Mouse (Mus musculus): ENCODE data around the gene Ascc3.

The Ascc3 gene

DNA sequence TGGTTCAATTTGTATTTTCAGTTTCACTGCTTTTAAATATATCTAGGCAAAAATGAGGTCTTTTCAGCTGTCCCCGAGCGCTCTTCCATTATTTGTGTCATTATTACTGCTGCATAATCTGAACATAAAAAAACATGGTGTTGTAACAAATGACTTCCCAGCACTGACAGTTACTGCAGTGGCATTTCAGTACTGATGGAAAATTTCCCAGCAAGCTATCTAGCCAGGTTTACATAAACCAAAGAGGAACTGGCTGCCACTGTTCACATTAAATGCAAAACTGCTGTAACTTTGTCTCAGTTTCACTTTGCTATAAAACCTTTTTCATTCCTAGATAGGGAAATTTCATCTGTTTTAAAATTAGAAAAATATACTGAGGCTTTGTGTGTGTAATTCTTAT, 170.5 kb downstream of the Ascc3 start:
- no peak for DNase-seq (ENCODE audit: low read depth)

DNA sequence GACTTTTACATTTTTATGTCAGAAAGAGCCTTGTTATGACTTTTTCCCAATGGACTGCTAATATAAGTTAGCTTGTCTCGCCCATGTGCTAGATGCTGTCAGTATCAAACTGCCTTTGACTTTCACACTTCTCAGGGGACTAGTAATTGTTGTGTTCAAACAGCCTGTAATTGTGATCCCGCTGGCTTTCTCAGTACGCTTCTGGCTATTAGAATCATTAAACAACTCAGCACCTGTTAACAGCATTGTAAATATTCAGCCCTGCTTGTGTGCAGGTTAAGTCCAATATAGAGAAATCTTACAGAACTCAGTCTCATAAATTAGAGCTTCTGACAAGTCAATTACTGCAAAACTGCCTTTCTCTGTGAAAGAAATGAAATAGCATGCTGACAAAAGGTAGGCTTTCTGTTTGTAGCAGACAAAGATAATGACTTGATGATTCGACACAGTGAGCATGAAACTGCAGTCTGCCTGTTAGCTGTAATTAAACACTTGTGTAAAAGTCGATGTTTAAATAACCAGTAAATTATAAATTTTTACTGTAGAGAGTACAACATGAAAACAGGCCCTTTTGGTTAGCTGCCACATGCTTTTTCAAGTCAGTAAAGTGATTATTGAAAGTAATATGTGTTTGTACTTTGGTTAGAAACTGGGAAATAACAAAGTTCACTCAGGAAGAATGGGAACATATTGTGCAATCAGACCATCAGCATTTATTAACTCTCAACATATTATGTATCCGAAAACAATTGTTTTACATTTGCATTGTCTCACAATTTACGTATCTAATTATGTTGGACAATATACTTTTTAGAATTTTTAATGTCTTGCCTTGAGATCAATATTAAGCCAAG, 171.2 kb downstream of the Ascc3 start:
- DNase-seq (ENCODE audit: low read depth): no peak

DNA sequence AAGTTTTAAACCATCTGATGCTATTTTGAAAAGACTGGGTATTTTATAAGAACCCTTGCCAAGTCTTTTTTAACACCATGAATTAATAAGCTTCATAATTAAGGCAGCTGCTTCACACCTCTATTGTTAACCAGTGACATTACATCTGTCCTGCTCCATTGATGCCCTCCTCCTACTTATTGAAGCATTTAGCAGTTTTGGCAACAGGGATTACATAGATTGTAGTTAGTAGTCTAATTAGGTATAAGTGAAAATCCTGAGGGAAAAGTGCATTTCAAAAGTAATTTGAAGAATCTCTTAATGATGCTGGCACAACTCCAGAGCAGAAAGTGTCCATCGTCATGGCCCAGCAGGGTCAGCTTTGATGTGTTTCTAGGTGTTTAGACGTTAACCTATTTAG, 180.3 kb downstream of the Ascc3 start:
- no peak for DNase-seq (ENCODE audit: low read depth)

DNA sequence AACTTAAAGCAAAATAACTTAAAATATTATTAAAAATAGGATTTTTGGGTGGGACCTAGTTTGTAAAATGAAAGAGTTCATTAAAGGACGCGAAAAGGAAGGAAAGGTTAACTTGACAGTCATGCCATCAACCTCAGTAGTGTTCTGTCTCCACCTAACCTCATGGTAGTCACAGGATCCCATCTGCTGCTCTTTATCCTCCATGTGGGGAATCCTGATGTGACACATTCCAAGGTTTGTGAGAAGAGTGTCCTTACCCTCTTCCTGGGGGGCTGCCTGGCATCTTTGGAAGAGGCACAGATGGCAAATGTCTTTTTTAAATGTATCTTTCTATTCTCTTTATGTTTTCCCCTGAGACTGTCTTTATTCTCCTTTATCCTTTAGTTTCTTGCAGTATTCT, 181.4 kb downstream of the Ascc3 start:
- DNase-seq (ENCODE audit: low read depth): no peak

DNA sequence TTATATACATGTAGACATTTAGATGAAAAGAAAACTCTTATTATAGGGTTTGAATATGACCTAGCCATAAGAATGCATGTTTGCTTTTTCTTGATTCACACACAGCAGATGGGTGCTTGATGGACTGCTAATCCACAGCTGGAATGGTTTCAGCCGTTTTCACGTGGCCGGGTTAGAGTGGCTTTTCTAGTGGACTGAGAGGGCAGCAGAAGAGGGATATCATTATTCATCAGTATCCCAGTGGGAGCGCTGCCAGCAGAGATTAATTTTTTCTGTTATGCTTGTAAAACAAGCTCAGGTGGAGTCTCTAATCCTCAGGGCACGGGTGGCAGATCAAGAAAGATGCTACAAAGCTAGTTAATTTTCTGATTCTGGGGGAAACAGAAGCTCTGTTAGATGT, 200.4 kb downstream of the Ascc3 start:
- no peak for DNase-seq (ENCODE audit: low read depth)

DNA sequence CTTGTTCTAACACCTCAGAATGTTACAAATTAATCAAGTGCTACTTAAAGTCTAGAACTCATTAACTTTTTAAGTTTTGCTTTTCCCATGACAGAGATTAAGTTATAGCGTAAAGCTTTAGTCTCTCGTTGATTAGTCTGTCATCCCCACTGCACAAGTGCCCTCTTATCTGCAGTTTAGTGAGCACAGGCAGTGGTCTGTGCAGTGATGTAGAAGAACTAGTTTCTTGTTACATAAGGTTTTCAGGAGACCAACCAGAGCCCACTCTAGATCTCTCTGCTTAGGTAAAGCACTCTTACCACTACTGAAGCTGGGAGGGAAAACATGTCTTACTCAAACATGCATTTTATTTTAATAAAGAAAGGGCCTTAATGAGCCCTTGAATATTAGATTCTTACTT, 209.1 kb downstream of the Ascc3 start:
- no peak for DNase-seq (ENCODE audit: low read depth)

DNA sequence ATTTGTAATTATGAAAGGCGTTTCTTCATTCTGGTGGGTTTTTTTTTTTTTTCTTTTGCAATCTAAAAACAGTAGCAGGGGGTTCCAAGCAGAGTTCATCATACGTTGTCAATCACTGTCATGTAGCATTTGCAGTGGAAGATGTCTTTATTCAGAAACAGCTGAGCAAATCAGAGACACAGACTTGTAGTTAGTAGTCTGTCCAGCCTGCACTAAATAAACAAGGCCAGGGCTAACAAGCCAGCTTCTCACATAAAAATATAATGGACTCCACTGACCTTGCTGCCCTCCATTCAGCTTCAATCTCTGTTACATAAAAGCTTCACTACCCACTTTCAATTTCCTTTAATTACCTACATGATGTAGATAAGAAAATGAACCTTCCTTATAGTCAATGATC, 209.9 kb downstream of the Ascc3 start:
- DNase-seq (ENCODE audit: low read depth): no peak

DNA sequence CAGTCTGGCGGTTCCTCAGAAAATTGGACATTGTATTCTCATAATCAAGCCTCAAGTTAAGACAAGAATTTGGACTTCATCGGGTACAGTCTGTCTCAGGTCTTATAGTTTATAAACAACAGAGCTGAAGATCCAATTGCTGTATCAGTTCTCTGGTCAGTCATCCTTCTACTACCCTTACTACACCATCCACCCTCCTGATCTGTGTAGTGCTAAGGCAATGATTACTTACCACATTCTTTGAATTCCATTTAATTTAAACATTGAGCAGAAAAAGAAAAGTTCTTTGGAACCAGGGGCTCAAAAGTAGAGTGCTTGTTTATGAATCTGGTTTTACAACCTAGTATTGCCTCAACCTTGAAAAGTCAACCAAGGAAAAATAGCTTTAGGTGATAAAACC, 213.7 kb downstream of the Ascc3 start:
- DNase-seq (ENCODE audit: low read depth): no peak

DNA sequence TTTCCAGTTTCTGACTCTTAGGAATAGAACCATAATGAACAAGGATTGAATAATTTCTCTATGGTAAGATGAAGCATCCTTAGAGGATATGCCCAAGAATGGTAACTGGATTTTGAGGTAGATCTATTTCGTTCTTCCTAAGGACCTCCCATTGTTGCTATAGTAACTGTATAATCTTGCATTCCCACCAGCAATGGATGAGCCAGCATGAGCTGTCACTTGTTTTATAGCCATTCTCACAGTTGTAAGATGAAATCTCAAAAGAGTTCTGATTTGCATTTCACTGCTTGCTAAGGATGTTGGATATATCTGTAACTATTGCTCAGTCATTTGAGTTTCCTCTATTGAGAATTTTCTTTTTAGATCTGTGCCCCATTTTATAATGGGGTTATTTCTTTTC, 229.9 kb downstream of the Ascc3 start:
- no peak for DNase-seq (ENCODE audit: low read depth)

DNA sequence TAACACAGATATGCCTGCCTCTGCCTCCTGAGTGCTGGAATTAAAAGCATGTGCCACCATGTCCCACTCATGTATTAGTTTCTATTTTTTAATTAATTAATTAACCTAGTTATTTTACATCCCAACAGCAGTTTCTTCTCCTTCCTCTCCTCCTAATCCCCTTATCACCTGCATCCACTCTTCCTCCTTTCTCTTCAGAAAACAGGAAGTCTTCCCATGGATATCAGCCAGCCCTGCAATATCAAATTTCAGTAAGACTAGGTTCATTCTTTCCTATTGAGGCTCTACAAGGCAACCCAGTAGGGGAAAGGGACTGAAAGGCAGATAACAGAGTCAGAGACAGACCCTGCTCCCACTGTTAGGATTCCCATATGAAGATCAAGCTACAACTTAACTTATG, 234.4 kb downstream of the Ascc3 start:
- no peak for DNase-seq (ENCODE audit: low read depth)

DNA sequence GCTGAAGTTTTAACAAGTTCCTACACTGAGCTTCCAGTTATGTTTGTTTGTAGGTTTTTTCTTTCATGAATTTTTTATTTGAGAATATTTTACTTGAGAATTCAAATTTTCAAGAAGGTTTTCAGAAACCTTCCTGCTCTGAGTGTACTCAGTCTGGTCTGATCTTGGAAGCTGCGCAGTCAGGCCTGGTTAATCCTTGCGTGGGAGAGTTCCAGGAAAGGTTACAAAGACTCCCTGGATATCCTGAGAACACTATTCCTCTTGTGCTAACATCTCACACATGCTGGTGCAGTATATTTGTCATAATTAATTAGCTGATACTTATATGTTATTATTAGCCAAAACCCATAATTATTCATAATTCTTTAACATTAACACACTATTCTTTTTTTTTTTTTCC, 242.1 kb downstream of the Ascc3 start:
- no peak for DNase-seq (ENCODE audit: low read depth)

DNA sequence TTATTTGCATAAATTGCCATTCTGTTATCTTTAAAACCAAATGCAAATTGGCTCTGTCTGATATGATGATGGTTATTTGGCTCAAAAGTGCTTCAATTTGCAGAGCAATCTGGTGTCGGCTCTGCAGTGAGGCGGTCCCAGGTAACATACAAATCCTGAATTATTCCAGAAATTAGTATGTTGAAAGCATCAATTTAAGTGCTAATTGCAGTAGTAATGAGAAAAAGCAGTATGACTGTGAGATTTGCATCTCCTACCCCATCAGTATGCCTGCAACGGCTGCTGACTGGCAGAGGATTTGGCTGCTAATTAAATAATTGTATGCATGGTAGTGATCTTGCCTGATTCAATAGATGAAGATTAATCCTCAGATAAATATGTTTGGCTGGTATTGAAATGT, 250.9 kb downstream of the Ascc3 start:
- no peak for DNase-seq (ENCODE audit: low read depth)

DNA sequence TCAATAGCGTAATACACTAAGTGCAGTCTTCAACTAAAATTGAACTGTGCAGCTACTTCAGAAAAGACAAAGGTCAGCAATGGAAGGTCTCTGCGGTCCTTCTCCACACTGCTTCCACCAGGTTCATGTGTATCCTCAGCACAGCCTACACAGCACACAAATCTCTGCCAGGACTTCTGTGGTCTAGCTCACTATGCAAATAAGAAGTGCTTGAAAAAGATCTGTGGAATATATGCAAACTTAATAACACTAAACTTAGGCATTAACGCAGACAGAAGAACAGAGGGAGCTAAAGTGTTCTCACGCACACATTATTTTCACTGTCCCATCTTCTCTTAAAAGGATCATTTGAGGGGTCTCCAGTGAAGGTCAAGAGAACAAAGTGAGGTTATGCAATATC, 275.7 kb downstream of the Ascc3 start:
- DNase-seq (ENCODE audit: low read depth): no peak

DNA sequence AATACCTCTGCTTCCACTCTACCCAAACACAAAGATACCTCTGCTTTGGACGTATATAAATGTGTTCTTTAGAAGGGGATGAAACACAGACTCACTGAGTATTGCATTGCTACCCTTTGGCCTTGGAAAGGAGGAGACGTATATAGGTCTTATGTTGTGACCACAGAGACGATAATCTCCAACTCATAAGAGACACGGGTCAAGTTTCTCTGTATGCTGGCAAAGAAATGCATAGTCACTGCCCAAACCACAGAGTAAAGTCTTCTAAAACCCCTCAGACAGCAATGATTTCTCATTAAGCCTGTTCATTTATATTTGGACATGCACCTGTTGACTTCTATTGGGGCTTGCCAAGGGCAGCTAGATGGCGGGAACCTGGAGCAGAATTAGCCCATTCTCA, 284.5 kb downstream of the Ascc3 start:
- no peak for DNase-seq (ENCODE audit: low read depth)

DNA sequence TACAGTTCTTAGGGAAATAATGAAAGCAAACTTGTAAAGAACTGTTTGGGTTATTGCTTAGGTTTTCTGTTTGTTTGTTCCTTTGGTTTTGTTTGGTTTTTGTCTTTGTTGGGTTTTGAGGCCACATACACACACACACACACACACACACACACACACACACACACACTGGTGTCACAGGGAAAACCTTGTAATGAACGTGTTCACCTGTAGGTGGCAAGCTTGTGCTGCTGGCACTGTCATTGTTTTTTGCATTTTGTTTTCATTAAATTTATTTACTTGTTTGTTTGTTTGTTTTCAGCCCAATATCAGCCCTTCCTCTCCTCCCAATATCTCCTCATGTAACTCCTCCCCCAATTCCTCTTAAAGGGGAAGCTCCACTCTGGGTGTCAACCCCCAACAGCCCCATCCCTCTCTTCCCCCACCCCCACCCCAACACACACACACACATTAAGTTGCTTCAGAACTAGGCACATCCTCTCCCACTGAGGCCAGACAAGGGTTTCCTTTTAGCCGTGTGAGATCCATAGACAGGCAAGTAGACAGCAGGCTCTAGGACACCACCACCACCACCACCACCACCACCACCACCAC, 289.1 kb downstream of the Ascc3 start:
- peak; percentile 38 for DNase-seq (ENCODE audit: low read depth)

DNA sequence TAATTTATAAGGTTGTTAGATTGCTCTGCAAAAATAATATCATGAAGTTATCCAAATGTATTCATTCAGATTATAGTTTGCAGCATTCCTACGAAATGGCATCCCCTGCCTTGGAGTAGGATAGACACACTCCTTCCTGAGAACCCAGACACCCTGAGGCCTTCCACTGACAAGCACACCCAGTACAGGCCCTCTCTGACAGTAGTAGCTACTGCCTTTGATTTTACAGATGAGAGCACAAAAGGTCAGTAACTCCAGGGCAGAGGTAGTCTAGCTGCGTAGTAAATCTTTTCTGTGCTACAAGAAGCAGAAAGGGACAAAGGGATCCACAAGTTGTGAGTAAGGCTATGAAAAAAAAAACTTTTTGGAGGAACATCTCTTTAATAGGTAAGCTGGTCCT, 289.9 kb downstream of the Ascc3 start:
- DNase-seq (ENCODE audit: low read depth): no peak

DNA sequence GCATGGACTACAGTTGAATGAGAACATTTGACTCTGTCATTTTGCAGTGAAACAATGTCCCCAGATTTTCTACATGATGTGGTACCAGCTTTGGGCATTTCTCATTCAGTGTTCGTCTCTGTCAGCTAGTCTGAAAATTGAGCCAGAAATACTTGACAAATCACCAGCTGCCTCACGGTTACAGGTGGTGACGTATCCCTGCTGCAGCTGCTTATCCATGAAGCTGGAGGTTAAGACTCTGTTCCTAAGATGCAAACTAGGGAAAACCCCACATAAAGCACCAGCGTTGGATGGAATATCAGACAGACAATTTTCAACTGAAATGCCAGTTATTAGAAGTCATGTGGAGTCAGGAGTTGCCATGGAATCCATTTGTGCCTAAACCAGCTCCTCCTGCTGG, 293.8 kb downstream of the Ascc3 start:
- no peak for DNase-seq (ENCODE audit: low read depth)

DNA sequence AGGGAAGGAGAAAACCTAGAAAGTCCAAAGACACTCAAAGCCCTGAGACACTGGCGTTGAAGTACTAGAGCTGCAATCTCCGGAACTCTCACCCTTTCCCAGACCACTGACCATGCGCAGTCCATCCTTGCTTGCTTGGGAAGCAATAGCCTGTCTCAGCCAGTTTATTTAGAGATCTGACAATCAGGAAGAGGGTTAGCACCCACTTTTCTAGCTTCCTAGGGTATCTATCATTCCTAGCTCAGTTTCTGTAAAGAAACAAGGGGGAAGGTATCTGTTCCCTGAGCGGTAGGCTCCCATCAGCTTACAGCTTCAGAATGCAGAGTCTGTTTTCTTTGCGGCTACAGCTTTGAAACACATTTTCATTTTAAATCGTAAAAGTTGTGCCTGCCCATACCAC, 298.2 kb downstream of the Ascc3 start:
- no peak for DNase-seq (ENCODE audit: low read depth)

DNA sequence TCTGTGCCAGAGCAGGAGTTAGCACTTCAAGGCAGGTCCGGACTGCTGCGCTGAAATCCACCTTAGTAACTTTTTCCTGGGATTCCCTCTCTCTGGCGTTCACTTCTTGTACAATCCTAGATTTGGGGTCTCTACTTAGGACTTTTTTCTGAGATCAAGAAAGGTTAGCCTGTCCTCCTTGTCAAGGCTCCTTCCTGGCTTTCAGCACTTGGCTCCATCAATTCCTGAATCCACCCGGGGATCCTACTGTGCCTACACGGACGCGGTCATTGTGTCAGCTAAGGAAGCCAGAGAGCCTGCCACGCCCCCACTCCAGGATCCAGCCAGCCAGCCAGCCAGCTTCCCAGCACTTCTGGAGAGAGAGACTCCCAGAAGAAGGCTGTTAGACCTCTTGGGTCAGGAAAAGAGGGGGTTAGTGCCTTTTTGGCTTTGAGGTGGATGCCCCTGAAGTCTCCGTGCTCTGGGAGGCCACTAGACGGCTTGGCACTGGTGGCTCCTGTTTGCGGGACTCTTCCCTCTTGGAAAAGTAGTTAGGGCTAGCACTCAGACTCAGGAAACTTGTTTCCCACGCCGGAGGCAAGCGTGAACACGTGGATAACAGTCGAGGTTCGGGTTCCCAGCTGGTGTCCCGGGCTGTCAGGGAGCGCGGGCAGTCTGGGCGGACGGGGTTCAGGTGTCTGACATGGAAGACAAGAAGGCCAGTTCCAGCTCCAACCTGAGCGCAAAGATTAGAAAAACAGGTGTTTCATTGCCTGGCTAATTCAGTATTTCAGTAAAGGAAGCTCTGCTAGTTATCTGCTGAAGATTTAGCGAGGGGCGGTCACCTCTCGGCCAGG, 299.6 kb downstream of the Ascc3 start:
- DNase-seq (ENCODE audit: low read depth): no peak

DNA sequence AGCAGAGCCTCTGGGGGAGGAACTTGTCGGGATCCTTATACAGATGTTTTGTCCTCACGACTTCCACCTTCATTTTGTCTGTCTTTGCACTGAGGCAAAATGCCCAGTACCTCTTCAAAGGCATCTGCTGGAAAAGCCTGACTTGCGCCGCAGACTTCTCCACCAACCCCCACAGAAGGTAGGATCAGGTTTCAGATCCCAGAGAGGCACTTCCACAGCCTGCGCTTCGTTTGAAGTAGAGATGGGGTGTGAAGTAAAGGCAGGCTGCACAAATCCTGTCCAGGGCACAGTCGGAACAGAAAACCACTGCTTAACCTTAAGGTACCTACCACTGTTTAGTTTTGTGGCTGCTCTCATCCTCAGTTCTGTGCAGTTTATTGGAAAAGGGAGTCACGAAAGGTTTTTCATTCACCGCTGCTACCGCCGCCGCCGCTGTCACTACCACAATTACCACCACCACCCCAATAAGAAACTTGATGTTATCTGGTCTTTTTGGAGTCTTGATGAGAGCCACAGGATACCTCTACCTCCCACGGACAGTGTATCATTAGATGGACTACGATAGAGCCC, 300.4 kb downstream of the Ascc3 start:
- DNase-seq (ENCODE audit: low read depth): peak; percentile 7

DNA sequence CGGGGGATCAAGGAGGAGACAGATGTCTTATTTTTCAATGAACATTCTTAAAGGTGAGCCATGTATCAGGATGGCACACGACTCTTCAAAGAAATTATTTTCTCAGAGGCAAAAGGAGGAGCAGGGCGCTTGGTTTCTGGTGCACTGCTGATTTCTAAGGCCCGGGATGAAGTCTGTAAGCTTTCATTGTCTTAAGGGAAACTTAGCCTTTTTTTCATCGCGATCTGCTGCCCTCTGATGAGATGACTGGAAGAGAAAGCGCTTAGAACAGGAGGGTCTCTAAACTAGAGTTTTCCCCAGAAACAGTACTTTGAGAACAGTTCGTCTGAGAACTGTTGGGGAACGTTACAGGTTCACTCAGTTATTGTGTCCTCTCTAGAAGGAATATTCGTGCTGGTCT, 301.1 kb downstream of the Ascc3 start:
- DNase-seq (ENCODE audit: low read depth): no peak

DNA sequence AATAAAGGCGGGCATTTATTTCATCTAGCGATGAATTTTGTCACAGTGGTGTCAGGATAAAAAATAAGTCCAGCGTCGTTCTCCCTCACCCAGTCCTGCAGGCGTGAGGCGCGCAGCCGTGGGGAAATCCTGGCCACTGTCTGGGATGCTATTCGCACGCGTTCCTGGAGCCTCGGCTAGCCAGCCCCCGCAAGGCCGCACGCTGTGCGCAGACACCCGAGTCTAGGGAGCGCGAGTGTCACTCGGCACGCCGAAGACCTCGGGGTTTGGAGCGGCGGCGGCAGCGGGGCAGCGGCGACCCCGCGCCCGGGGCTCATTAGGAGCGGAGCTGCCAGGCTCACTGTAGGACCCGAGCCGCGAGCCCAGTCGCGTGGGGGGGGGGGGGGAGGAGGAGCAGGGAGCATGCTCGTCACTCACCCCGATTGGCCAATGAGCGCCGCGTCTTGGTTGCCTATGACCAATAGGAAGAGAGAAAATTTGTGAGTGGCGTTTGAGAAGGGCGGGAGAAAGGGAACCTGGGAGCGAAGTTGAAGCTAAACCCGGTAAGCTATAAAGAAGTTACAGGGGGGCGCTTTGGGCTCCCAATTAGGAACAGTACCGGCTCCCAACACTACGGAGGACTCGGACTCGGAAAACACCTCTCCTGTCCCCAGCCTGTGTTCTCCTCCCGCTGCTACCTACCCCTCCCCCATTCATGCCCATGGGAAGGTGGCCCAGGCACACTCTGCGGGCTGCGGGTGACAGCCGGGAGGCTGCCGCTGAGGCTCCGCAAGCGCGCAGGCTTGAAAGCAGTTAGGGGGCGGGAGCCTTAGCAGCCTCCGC, 301.9 kb downstream of the Ascc3 start, which contains the start of gene Sim1:
Gene Sim1 (plus strand): TSS at position 585 of the 822 bp plus-strand sequence.
- DNase-seq (ENCODE audit: low read depth): peak; percentile 65

All from induced T-regulatory cell, adult 2 months (primary cell).